34 mouse cellular contexts compared by ENCODE assay signal in genomic region chr3:50574388-50574787, GRCm38 (mm10).
"Had no signal": no experiment of that assay in that cellular context is flagged by ENCODE, and none has a peak within 500 bp of the region (broad histone marks: within the 10 kb centered on the region; RNA-seq: fewer than 3 reads in every experiment).

No protein-coding gene starts in this region.

- DNase-seq: heart, postnatal 10 days; heart, postnatal 14 days; heart, postnatal 36 days; heart, postnatal 4 days; kidney, adult 11 months; kidney, adult 18-20 months; kidney, adult 2 months; kidney, adult 8-10 months; kidney, adult 9 months; kidney, postnatal 10 days; kidney, postnatal 14 days; kidney, postnatal 25 days; kidney, postnatal 36 days; kidney, postnatal 4 days; layer of hippocampus, adult 9-11 months; layer of hippocampus, postnatal 36 days had no signal

- H3K4me2 ChIP-seq: heart, embryonic 11.5 days; heart, embryonic 12.5 days; heart, embryonic 13.5 days; heart, embryonic 15.5 days; hindbrain, embryonic 12.5 days; hindbrain, embryonic 13.5 days; hindbrain, embryonic 14.5 days; hindbrain, embryonic 15.5 days; intestine, embryonic 15.5 days; kidney, embryonic 15.5 days had no signal

- H3K9me3 ChIP-seq: heart, embryonic 10.5 days; heart, embryonic 12.5 days; heart, embryonic 15.5 days; hindbrain, embryonic 12.5 days; hindbrain, embryonic 15.5 days; intestine, embryonic 15.5 days; kidney, embryonic 15.5 days had no signal

- H3K9ac ChIP-seq: heart, embryonic 12.5 days; heart, embryonic 13.5 days; heart, embryonic 15.5 days; hindbrain, embryonic 12.5 days; hindbrain, embryonic 13.5 days; hindbrain, embryonic 14.5 days; hindbrain, embryonic 15.5 days; intestine, embryonic 15.5 days; kidney, embryonic 15.5 days had no signal

- H3K27me3 ChIP-seq: heart, embryonic 12.5 days; heart, embryonic 13.5 days; heart, embryonic 15.5 days; hindbrain, embryonic 12.5 days; hindbrain, embryonic 13.5 days; hindbrain, embryonic 15.5 days; intestine, embryonic 15.5 days; kidney, embryonic 15.5 days had no signal

- H3K36me3 ChIP-seq: heart, embryonic 10.5 days; heart, embryonic 12.5 days; heart, embryonic 13.5 days; heart, embryonic 15.5 days; hindbrain, embryonic 10.5 days; hindbrain, embryonic 12.5 days; hindbrain, embryonic 13.5 days; hindbrain, embryonic 15.5 days; intestine, embryonic 15.5 days; kidney, embryonic 15.5 days had no signal

- H3K4me1 ChIP-seq: heart, embryonic 10.5 days; hindbrain, embryonic 10.5 days; hindbrain, embryonic 12.5 days; hindbrain, embryonic 13.5 days; hindbrain, embryonic 15.5 days; intestine, embryonic 15.5 days; kidney, embryonic 15.5 days had no signal

- H3K4me3 ChIP-seq: heart, embryonic 10.5 days; heart, embryonic 12.5 days; heart, embryonic 13.5 days; heart, embryonic 15.5 days; hindbrain, embryonic 10.5 days; hindbrain, embryonic 12.5 days; hindbrain, embryonic 13.5 days; hindbrain, embryonic 15.5 days; intestine, embryonic 15.5 days; kidney, embryonic 15.5 days; layer of hippocampus, adult 2 months had no signal

- H3K27ac ChIP-seq: heart, embryonic 10.5 days; heart, embryonic 13.5 days; heart, embryonic 15.5 days; hindbrain, embryonic 10.5 days; hindbrain, embryonic 12.5 days; hindbrain, embryonic 13.5 days; hindbrain, embryonic 14.5 days; hindbrain, embryonic 15.5 days; intestine, embryonic 15.5 days; kidney, embryonic 15.5 days; kidney, postnatal 0 days; layer of hippocampus, adult 2 months had no signal

- ATAC-seq: hindbrain, embryonic 16.5 days; inflammation-experienced regulatory T-cells, adult 6 months; intestine, embryonic 15.5 days; intestine, embryonic 16.5 days; intestine, postnatal 0 days had no signal
